Mouse (Mus musculus) intestine, embryonic 14.5 days (tissue): ENCODE measurements at regions not wholly inside any gene's neighbourhood (a gene's known extent, or its start where the extent isn't known, plus 50 kb on each side); places are given as distances from the start of the nearest gene placed in this dataset.
A peak's percentile ranks its signal among the peaks of the same experiment; 100 is the strongest.

Experiments used
- ATAC-seq: fragments of 200-750 bp; cut with Nextera tagmentation; replicated peaks from 2 replicates; pipeline ENCODE4 v1.8.0; 2017; ENCODE audit warnings: low read depth, moderate number of reproducible peaks, moderate TSS enrichment, moderate library complexity; ENCODE audit not compliant: low FRiP score, low TSS enrichment
- DNase-seq: peaks from one replicate; pipeline ENCODE4 v3.0.0-alpha.2; 2018; ENCODE audit warnings: low spot score
- H3K27ac ChIP-seq: fragments of 300-500 bp; sonication (generic); 2 replicates; pipeline ENCODE4 v1.5.1; 2014; ENCODE audit warnings: low read depth, mild to moderate bottlenecking, control low read depth
- H3K27me3 ChIP-seq: fragments of 300-500 bp; sonication (generic); replicated peaks from 2 replicates; pipeline ENCODE4 v1.6.1; 2014; ENCODE audit warnings: low read length, control low read depth; ENCODE audit not compliant: control insufficient read depth, insufficient read depth
- H3K36me3 ChIP-seq: fragments of 300-500 bp; sonication (generic); 2 replicates; pipeline ENCODE4 v1.6.1; 2014; ENCODE audit warnings: low read length, control low read depth; ENCODE audit not compliant: control insufficient read depth, insufficient read depth
- H3K4me1 ChIP-seq: fragments of 300-500 bp; sonication (generic); replicated peaks from 2 replicates; pipeline ENCODE4 v1.6.1; 2014; ENCODE audit warnings: low read length, control low read depth, mixed read lengths; ENCODE audit not compliant: control insufficient read depth, insufficient read depth
- H3K4me2 ChIP-seq: fragments of 300-500 bp; sonication (generic); 2 replicates; pipeline ENCODE4 v1.6.1; 2014; ENCODE audit warnings: low read length
- H3K4me3 ChIP-seq: fragments of 300-500 bp; sonication (generic); 2 replicates; pipeline ENCODE4 v1.5.1; 2014; ENCODE audit warnings: low read depth, low read length, control low read depth, mixed read lengths
- H3K9ac ChIP-seq: fragments of 300-500 bp; sonication (generic); 2 replicates; pipeline ENCODE4 v1.6.1; 2014; ENCODE audit warnings: mild to moderate bottlenecking, low read length
- H3K9me3 ChIP-seq: fragments of 300-500 bp; sonication (generic); 2 replicates; pipeline ENCODE4 v1.6.1; 2016; ENCODE audit warnings: low read length, control low read depth; ENCODE audit not compliant: control insufficient read depth
- WGBS: fragments of 180-500 bp; shearing (Covaris S2); extraction: QIAGEN DNeasy Blood & Tissue Kit; methylation state at CpG from one replicate; pipeline ENCODE4 v1.1.7; 2014; 5-methylcytosine and 5-hydroxymethylcytosine counted together

DNA sequence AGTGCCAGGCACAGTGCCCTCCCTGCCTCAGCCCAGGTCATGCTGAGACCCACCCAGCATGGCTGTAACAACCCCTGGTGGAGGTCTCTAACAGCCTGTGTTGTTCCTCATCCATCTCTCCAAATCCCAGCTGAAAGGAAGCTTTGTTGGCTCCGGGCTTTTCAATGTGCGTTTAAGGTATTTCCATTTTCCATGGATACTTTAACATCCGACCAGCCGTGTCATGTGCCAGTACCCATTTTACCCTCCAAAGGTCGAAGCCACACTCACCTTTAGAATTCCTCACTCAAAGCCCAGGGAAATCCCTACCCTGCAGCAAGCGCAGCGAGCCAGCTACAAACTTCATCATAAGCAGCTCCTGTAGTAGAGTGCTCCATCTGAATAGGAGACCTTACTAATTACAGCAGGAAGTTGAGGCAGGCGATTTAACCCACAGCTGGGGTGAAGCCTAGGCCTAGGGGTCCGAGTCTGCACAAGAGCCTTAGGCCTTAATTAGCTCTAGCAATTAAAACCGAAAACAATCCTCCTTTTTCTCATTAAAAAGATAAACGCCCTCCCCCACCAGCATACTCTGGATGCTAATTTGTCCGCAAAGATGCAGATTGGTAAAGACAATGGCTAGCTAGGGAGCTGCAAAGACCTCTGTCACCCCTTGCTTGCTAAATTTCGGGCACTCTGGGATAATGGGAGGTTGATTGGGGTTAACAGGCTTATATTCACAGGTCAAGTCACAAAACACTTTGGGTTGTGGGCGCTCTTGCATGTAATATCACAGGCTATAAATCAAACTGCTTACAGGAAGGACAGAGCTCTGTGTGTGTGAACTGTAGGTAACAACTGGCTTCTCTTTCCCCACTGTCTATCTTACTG, 171.2 kb downstream of the Pmp22 start:
- no peak overlapping the region for H3K9ac ChIP-seq
- no peaks in the 10 kb centered on the region for H3K4me1 ChIP-seq
- H3K4me2 ChIP-seq, result no peak overlapping the region
- H3K27me3 ChIP-seq, result no peaks in the 10 kb centered on the region
- no peaks in the 10 kb centered on the region for H3K36me3 ChIP-seq
- DNase-seq (no peak), ATAC-seq (no peak)
- no peak overlapping the region for H3K4me3 ChIP-seq
- H3K27ac ChIP-seq, result no peak overlapping the region
- no peaks in the 10 kb centered on the region for H3K9me3 ChIP-seq
- 61% methylated on average over 14 of the region's 14 CpGs for WGBS

GRCm38 (mm10) chr11:63325166-63325565, 196.4 kb downstream of the Pmp22 start:
- Histone ChIP-seq H3K9ac (no peak overlapping the region), H3K9me3 (no peaks in the 10 kb centered on the region), H3K4me2 (no peak overlapping the region), H3K4me1 (no peaks in the 10 kb centered on the region), H3K27me3 (no peaks in the 10 kb centered on the region), H3K4me3 (no peak overlapping the region), H3K27ac (no peak overlapping the region), H3K36me3 (no peaks in the 10 kb centered on the region)
- DNase-seq, result no peak
- 75% methylated on average over 4 of the region's 4 CpGs for WGBS
- no peak for ATAC-seq

- Histone ChIP-seq H3K9me3 (no peaks in the 10 kb centered on the region), H3K36me3 (no peaks in the 10 kb centered on the region), H3K27ac (no peak overlapping the region), H3K9ac (no peak overlapping the region), H3K4me3 (no peak overlapping the region), H3K4me1 (no peaks in the 10 kb centered on the region), H3K4me2 (no peak overlapping the region), H3K27me3 (no peaks in the 10 kb centered on the region)
- DNase-seq (no peak), ATAC-seq (no peak)
- 56% methylated on average over 5 of the region's 5 CpGs for WGBS
These were observed 198.1 kb downstream of the Pmp22 start for GRCm38 (mm10) chr11:63326864-63327263.

DNA sequence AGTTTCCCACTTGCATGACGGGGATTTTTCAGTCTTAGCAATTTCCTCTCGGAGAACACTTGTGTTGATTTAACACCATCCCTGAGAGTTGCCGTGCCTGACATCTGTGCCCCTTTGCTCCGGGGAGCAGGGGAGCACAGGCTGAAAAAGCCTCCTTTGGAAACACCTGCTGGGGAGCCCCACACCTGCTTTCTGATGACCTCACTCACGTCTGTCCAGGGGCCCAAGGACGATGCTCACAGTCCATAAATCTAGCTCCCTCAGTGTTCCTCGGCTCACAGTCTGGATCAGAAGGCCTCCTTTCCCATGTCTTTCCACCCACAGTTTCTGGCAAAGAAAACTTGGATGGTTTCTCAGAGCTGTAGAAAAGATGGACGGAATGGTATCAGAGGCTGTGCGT, 208.7 kb downstream of the Pmp22 start:
- peak; percentile 35 for DNase-seq

GRCm38 (mm10) chr11:63338277-63338676, 209.5 kb downstream of the Pmp22 start:
- Histone ChIP-seq H3K27me3 (no peaks in the 10 kb centered on the region), H3K4me2 (no peak overlapping the region), H3K9me3 (0 out of 2 replicates have a peak, but pooled peaks cover 2% of the 10 kb centered on the region), H3K4me3 (no peak overlapping the region), H3K36me3 (no peaks in the 10 kb centered on the region), H3K27ac (no peak overlapping the region), H3K9ac (no peak overlapping the region), H3K4me1 (no peaks in the 10 kb centered on the region)
- peak; percentile 38 for DNase-seq
- ATAC-seq, result no peak
- 87% methylated on average over 1 of the region's 1 CpGs for WGBS

More for the DNA sequence above, 208.7 kb downstream of the Pmp22 start:
- Histone ChIP-seq H3K4me3 (no peak overlapping the region), H3K27me3 (no peaks in the 10 kb centered on the region), H3K4me1 (no peaks in the 10 kb centered on the region), H3K36me3 (no peaks in the 10 kb centered on the region), H3K9ac (no peak overlapping the region), H3K9me3 (0 out of 2 replicates have a peak, but pooled peaks cover 2% of the 10 kb centered on the region), H3K4me2 (no peak overlapping the region), H3K27ac (peak overlapping the region; percentile 16; the same call in 1 of the 2 replicates)
- WGBS, result 50% methylated on average over 9 of the region's 9 CpGs
- ATAC-seq, result no peak

- ATAC-seq (no peak), DNase-seq (no peak)
- H3K4me3 ChIP-seq, result no peak overlapping the region
- no peak overlapping the region for H3K9ac ChIP-seq
- no peaks in the 10 kb centered on the region for H3K36me3 ChIP-seq
- H3K27me3 ChIP-seq, result no peaks in the 10 kb centered on the region
- H3K9me3 ChIP-seq, result no peaks in the 10 kb centered on the region
- no peaks in the 10 kb centered on the region for H3K4me1 ChIP-seq
- 87% methylated on average over 4 of the region's 4 CpGs for WGBS
- no peak overlapping the region for H3K4me2 ChIP-seq
- no peak overlapping the region for H3K27ac ChIP-seq
These were observed 216.9 kb downstream of the Pmp22 start for GRCm38 (mm10) chr11:63345653-63346052.

GRCm38 (mm10) chr11:63350123-63350696, 221.4 kb downstream of the Pmp22 start:
- Histone ChIP-seq H3K4me2 (no peak overlapping the region), H3K9me3 (no peaks in the 10 kb centered on the region), H3K36me3 (no peaks in the 10 kb centered on the region), H3K27me3 (no peaks in the 10 kb centered on the region), H3K9ac (no peak overlapping the region), H3K4me1 (no peaks in the 10 kb centered on the region), H3K4me3 (no peak overlapping the region), H3K27ac (no peak overlapping the region)
- DNase-seq (no peak), ATAC-seq (no peak)
- 27% methylated on average over 7 of the region's 7 CpGs for WGBS

DNA sequence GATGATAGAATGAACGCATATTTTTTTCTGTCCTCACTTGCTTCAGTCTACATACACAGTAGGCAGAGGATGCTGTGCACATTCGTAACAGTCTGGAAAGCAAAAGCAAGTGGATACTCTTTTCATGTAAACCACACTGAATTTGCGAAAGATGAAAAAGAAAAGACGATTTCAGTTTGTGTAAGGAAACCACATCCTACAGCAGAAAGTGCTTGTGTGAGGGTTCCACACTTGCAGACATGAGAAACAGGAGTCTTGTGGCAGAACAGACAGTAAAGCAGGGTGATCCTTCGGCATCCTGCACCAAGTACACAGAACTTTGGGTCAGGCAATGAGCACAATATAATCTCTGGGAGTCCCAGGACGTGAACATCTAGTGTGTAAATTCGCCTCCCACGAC, 223.2 kb downstream of the Pmp22 start:
- Histone ChIP-seq H3K4me3 (no peak overlapping the region), H3K4me1 (no peaks in the 10 kb centered on the region), H3K27ac (no peak overlapping the region), H3K27me3 (no peaks in the 10 kb centered on the region), H3K9me3 (no peaks in the 10 kb centered on the region), H3K4me2 (no peak overlapping the region), H3K9ac (no peak overlapping the region), H3K36me3 (no peaks in the 10 kb centered on the region)
- 92% methylated on average over 8 of the region's 8 CpGs for WGBS
- DNase-seq, result no peak
- ATAC-seq, result no peak

GRCm38 (mm10) chr11:63352990-63353389, 224.2 kb downstream of the Pmp22 start:
- Histone ChIP-seq H3K4me3 (no peak overlapping the region), H3K4me1 (no peaks in the 10 kb centered on the region), H3K9me3 (no peaks in the 10 kb centered on the region), H3K36me3 (no peaks in the 10 kb centered on the region), H3K4me2 (no peak overlapping the region), H3K9ac (no peak overlapping the region), H3K27ac (no peak overlapping the region), H3K27me3 (no peaks in the 10 kb centered on the region)
- no peak for ATAC-seq
- WGBS, result 72% methylated on average over 3 of the region's 3 CpGs
- no peak for DNase-seq
